In the genomic region with DNA sequence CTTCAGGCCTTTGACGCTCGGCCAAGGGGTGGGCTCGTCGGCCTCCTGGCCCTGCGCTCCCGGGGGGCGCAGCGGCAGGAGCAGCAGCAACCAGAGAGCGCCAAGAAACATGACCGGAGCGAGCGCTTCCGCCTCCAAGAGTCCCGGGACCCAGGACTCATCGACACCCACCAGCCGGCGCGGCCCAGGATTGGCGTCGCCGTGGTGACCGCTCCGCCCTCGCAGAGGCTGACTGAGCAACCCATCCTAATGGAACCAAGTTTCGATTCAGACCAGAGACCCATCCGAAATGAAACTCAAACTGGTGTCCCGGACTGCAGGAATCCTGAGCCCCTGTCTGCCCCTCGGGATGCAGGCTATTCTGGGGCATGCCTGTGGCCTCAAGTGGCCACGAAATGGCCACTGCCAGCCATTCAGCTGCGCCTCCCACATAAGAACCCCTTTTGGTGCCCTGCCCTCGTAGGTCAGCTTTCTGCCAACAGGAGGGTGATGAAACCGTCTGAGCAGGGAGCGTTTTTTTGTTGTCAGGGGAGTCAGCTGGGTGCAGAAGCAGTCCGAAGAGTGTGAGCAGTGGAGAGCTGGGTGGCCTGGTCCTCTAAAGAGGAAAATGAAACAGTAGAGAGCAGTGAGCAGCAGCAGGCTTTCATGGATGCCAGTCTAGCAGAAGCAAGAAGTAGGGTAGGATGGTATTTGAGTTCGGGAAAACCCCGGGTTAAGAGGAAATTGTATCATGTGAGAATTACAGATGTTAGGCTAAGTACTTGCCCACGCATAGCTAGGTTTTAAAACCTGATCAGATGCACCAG, we compare ENCODE assay signal across 8 mouse cellular contexts. TPM values are rescaled to one million over a fixed set of nuclear protein-coding genes. Genes with fewer than 3 reads are reported as not detected.
A peak's percentile ranks its signal among the peaks of the same experiment; 100 is the strongest.
DNase-seq lines count a peak whose midpoint lies in the region; ATAC-seq and TF ChIP-seq lines count a peak whose summit lies in the region.

Gene Tor3a, minus strand, starts transcription at position 162 of the 806 bp plus-strand sequence.

- H3K4me1 ChIP-seq in embryonic facial prominence, embryonic 10.5 days = peaks cover 24% of the 10 kb centered on the region
- H3K4me1 ChIP-seq in limb, embryonic 14.5 days (ENCODE audit: control insufficient read depth, insufficient read depth, low read length) = peaks cover 8% of the 10 kb centered on the region
- peaks cover 16% of the 10 kb centered on the region for H3K4me1 ChIP-seq in midbrain, embryonic 15.5 days
- peaks cover 6% of the 10 kb centered on the region; the same call in 1 of the 2 replicates for H3K4me1 ChIP-seq in spleen, adult 2 months (ENCODE audit: control insufficient read depth, insufficient read depth, insufficient read length)

- DNase-seq in 3T3-L1 (ENCODE audit: low read depth, low spot score) = peak; percentile 88
- peak; percentile 80 for DNase-seq in adrenal gland, adult 8-10 months
- DNase-seq in embryonic facial prominence, embryonic 10.5 days (ENCODE audit: low spot score) = peak; percentile 78
- peak; percentile 88 to 94 for DNase-seq in heart, adult 18-20 months
- peak; percentile 84 for DNase-seq in kidney, adult 18-20 months
- peak; percentile 69 for DNase-seq in limb, embryonic 14.5 days (ENCODE audit: low spot score)
- peak; percentile 71 to 76 for DNase-seq in spleen, adult 2 months (ENCODE audit: low read depth in 1 of 2, low spot score in 2 of 2)

- WGBS in embryonic facial prominence, embryonic 10.5 days = 8% methylated on average over 37 of the region's 37 CpGs
- 9% methylated on average over 31 of the region's 37 CpGs for WGBS in limb, embryonic 14.5 days
- 7% methylated on average over 37 of the region's 37 CpGs for WGBS in midbrain, embryonic 15.5 days
- WGBS in spleen, adult 2 months = under 1% methylated on average over 37 of the region's 37 CpGs

- peaks cover 24% of the 10 kb centered on the region for H3K27me3 ChIP-seq in embryonic facial prominence, embryonic 10.5 days (replicated peaks; ENCODE audit: low read depth, poor library complexity, severe bottlenecking)
- H3K27me3 ChIP-seq in limb, embryonic 14.5 days (ENCODE audit: control insufficient read depth, insufficient read depth, low read length) = no peaks in the 10 kb centered on the region
- H3K27me3 ChIP-seq in midbrain, embryonic 15.5 days (replicated peaks) = no peaks in the 10 kb centered on the region
- H3K27me3 ChIP-seq in spleen, adult 2 months (ENCODE audit: control insufficient read depth, insufficient read depth, low read length) = no peaks in the 10 kb centered on the region

- H3K9me3 ChIP-seq in embryonic facial prominence, embryonic 10.5 days = no peaks in the 10 kb centered on the region
- H3K9me3 ChIP-seq in limb, embryonic 14.5 days (ENCODE audit: control insufficient read depth, low read length) = no peaks in the 10 kb centered on the region
- no peaks in the 10 kb centered on the region for H3K9me3 ChIP-seq in midbrain, embryonic 15.5 days

- TF ChIP-seq POLR2A in limb, embryonic 14.5 days (IDR thresholded peaks at IDR 0.05; ENCODE audit: borderline replicate concordance, extremely low read depth, insufficient read depth, insufficient read length) = no peak
- peak; percentile 27 for TF ChIP-seq POLR2A in spleen, adult 2 months (IDR thresholded peaks at IDR 0.05; ENCODE audit: low read depth, low read length)

- peak within 1 kb of the TSS; percentile 94 for H3K4me2 ChIP-seq in limb, embryonic 14.5 days (replicated peaks; ENCODE audit: low read depth, low read length, severe bottlenecking)
- H3K4me2 ChIP-seq in midbrain, embryonic 15.5 days = peak within 1 kb of the TSS; percentile 93

- H3K9ac ChIP-seq in limb, embryonic 14.5 days (ENCODE audit: low read depth, low read length, severe bottlenecking) = peak within 1 kb of the TSS; percentile 62
- peak within 1 kb of the TSS; percentile 45 for H3K9ac ChIP-seq in midbrain, embryonic 15.5 days

- no peak for TF ChIP-seq CTCF in spleen, adult 2 months (IDR thresholded peaks at IDR 0.05; ENCODE audit: extremely low read depth, insufficient read depth, insufficient read length, insufficient replicate concordance)

- H3K27ac ChIP-seq in embryonic facial prominence, embryonic 10.5 days (replicated peaks) = peak within 1 kb of the TSS; percentile 72
- H3K27ac ChIP-seq in limb, embryonic 14.5 days (replicated peaks; ENCODE audit: low read depth, low read length) = no peak within 1 kb of the TSS
- no peak within 1 kb of the TSS for H3K27ac ChIP-seq in midbrain, embryonic 15.5 days
- H3K27ac ChIP-seq in spleen, adult 2 months (ENCODE audit: insufficient read depth, low read length) = peak within 1 kb of the TSS; percentile 87

- H3K4me3 ChIP-seq in embryonic facial prominence, embryonic 10.5 days = peak within 1 kb of the TSS; percentile 76
- H3K4me3 ChIP-seq in limb, embryonic 14.5 days (replicated peaks; ENCODE audit: low read length) = peak within 1 kb of the TSS; percentile 57
- peak within 1 kb of the TSS; percentile 46 for H3K4me3 ChIP-seq in midbrain, embryonic 15.5 days
- H3K4me3 ChIP-seq in spleen, adult 2 months (ENCODE audit: extremely low read depth, insufficient read depth, insufficient read length) = peak within 1 kb of the TSS; percentile 85

- no peaks in the 10 kb centered on the region for H3K36me3 ChIP-seq in embryonic facial prominence, embryonic 10.5 days (replicated peaks)
- H3K36me3 ChIP-seq in limb, embryonic 14.5 days (ENCODE audit: control insufficient read depth, insufficient read depth, low read length) = peaks cover 2% of the 10 kb centered on the region; the same call in 1 of the 2 replicates
- H3K36me3 ChIP-seq in midbrain, embryonic 15.5 days (replicated peaks) = no peaks in the 10 kb centered on the region
- H3K36me3 ChIP-seq in spleen, adult 2 months (ENCODE audit: control insufficient read depth, insufficient read depth, low read length) = peaks cover 6% of the 10 kb centered on the region; the same call in 1 of the 2 replicates

- peak; percentile 75 for ATAC-seq in limb, embryonic 14.5 days (ENCODE audit: low FRiP score, low read depth)
- peak; percentile 29; the same call in 1 of the 2 replicates for ATAC-seq in midbrain, embryonic 15.5 days (replicated peaks)

RNA-seq across cellular contexts. Expression of gene Tor3a, which starts in this region (rescaled TPM):
- total RNA-seq in adrenal gland, adult 8-10 months (2022) = 10 to 100 TPM; 17.9 to 27.9 (median 24.4) TPM
- 3.5 and 4.6 TPM in 2 replicates for polyA plus RNA-seq in embryonic facial prominence, embryonic 10.5 days (2016; fragmentation: Nextera tagmentation; extraction: Ambion mirVana)
- 1 to 10 TPM; 9.2 to 9.9 TPM for total RNA-seq in heart, adult 18-20 months (2021)
- 7.6 and 7.7 TPM in 2 replicates for polyA plus RNA-seq in limb, embryonic 14.5 days (2012; rRNA removed)
- 10.1 and 14.7 TPM in 2 replicates for polyA plus RNA-seq in limb, embryonic 14.5 days (2014; fragmentation: Nextera tagmentation; extraction: Ambion mirVana)
- polyA plus RNA-seq in midbrain, embryonic 15.5 days (2015; fragmentation: Nextera tagmentation; extraction: Ambion mirVana) = 2.5 and 4.3 TPM in 2 replicates
- 32.2 and 65.8 TPM in 2 replicates for polyA plus RNA-seq in spleen, adult 2 months (2012; rRNA removed)

Comparison
In these comparisons a context has a peak if more than half of its experiments do, and no peak if none do; other contexts are left out.
1. H3K27ac ChIP-seq: peak in embryonic facial prominence, embryonic 10.5 days (single experiment) and spleen, adult 2 months (single experiment); none in limb, embryonic 14.5 days (single experiment) and midbrain, embryonic 15.5 days (single experiment).
2. Peak in every context shown above with its lines, with median percentiles within 50 percentile points of each other: DNase-seq and H3K4me3 ChIP-seq.